Mouse (Mus musculus): Measurements from ENCODE around the gene Tbl1xr1.

Tbl1xr1 gene

GRCm38 (mm10) chr3:22140111-22140658, 63.7 kb downstream of the Tbl1xr1 start:
- in situ Hi-C loops (cut with MboI; ENCODE audit: low sequenced_read_pairs): no loop called here

DNA sequence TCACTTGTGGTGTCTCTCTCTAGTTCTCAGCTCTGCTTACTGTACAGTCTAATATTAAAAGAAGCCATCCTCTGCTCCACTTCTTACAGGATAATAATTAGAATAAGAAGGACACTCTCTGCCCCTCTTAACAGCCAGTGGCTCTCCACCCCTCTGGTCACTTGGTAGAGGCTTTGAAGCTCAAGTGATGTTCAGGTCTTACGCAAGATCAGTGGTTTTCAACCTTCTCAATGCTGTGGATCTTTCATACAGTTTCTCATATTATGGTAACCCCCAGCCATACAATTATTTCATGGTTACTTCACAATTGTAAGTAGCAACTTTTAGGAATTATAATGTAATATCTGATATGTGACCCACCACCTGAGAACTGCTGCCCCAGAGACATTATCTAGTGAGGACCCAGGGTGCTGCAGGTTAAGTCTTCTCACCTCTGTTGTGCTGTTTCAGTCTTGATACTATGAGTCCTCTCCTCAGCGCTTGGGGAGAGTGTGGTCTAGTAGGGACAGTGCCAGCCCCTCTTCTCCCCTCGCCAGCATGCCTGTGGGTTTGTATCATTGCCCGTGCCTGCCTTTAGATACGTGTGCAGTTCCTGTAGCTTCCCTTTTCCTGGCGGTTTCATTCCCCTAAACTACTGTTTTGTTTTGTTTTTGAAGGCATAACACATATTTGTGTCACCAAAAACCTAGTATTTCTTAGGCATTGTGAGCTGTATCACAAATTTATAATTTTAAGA, 65.7 kb downstream of the Tbl1xr1 start:
- in situ Hi-C loops (cut with MboI; ENCODE audit: low sequenced_read_pairs): no loop called here

- in situ Hi-C loops (cut with MboI; ENCODE audit: low sequenced_read_pairs): no loop called here
Measured at GRCm38 (mm10) chr3:22142846-22143641, 66.6 kb downstream of the Tbl1xr1 start.

DNA sequence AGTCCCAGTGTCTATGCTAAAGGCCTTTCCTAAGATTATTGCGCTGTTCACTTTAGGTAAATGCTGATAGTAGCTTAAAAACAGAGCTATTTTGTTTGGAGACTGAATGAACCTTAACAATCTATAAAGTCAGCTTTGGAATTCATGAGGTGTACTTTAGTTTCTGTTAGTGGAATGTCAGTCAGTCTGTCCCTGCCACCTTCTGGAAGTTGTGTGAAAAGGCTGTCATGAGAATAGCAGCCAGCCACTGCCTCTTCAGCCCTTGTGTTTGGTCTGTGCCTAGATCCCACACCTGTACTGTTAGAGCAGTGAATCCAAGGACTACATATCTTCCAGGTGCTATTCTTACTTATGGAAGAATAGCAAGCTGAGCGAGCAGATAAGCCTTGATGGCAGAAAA, 67.8 kb downstream of the Tbl1xr1 start:
- in situ Hi-C loops (cut with MboI; ENCODE audit: low sequenced_read_pairs): no loop called here

GRCm38 (mm10) chr3:22147433-22147927, 71.0 kb downstream of the Tbl1xr1 start:
- in situ Hi-C loops (cut with MboI; ENCODE audit: low sequenced_read_pairs): no loop called here

DNA sequence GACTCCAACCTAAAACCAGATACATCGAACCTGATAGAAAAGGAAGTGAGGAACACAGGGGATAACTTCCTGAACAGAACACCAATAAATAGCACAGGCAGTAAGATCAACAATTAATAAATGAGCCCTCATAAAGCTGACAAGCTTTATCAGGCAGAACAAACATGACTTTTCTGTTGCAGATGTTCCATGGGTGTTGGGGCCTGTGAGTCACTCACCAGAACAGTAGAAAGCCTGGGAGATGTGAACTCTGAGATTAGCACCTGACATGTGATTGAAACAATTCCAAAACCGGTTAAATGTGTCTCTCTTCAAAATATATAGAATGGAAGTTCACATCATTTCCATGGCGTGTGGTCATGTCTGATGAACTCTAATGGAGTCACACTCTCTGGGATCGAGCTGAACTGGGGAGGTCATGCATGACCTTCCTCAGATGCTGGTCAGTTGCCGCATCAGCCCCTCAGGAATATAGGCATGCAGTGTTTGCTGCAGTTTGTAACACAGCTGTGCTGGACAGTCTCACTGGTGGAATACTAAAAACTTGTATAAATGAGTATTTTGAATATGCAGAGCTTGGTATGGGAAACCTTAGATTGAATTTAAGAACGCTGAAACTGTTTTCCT, 72.0 kb downstream of the Tbl1xr1 start:
- in situ Hi-C loops (cut with MboI; ENCODE audit: low sequenced_read_pairs): no loop called here

GRCm38 (mm10) chr3:22150872-22151530, 74.5 kb downstream of the Tbl1xr1 start:
- in situ Hi-C loops (cut with MboI; ENCODE audit: low sequenced_read_pairs): no loop called here

- in situ Hi-C loops (cut with MboI; ENCODE audit: low sequenced_read_pairs): no loop called here
Measured at GRCm38 (mm10) chr3:22152773-22153172, 76.3 kb downstream of the Tbl1xr1 start.

- in situ Hi-C loops (cut with MboI; ENCODE audit: low sequenced_read_pairs): no loop called here
Measured at GRCm38 (mm10) chr3:22154522-22154921, 78.1 kb downstream of the Tbl1xr1 start.

DNA sequence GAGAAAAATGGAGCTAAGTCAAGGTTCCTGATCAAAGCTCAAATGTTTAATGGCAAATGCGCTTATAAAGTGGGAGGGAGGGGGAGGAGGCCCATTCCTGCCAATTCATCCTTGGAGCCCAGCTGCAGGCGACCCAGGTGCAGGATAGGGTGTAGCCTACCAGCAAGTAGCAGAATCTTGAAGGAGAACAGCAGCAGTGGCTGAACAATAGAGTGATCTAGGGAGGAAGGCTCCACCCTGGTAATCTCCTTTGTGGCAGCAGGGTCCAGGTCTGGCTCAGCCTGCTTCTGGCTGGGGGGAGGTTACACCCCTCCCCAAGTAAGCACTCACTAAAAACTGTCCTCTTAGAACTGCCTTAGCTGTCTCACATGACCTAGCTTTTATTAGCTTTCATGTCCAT, 79.9 kb downstream of the Tbl1xr1 start:
- in situ Hi-C loops (cut with MboI; ENCODE audit: low sequenced_read_pairs): no loop called here

DNA sequence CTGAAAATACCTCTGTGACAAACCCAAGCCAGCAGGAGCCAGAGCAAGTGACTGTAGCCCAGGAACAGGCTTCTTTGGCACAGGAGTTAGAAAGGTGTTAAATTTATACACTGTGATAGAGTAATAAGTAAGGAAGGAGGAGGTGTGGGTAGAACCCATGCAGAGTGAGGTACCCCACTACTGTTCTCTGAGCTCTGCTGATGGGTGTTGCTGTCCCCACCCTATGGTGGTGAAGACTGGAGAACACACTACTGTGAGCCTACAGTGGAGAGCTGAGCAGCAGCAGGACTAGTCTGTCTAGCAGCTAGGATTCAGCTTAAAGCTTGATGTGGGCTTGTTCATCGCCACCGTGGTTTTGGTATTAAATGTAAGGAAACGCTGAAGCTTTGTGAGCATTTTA, 86.5 kb downstream of the Tbl1xr1 start:
- in situ Hi-C loops (cut with MboI; ENCODE audit: low sequenced_read_pairs): no loop called here

DNA sequence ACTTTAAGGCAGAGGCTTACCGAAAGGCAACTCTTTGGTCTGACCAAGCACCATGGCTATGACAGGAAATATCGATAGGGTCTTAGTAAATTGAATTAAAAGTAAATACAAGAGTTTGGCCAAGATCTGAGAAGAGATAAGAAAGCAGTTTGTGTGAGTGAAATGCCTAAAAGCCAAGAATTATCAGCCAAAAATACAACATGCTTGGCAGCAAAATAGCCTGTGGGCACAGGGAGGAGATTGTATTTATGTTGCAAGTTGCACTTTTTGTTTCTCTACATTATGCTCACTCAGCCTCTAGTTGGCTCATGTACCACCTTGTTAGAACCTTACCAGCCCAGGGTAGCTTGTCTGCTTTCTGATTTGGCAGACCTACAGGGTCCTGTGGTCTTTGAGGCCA, 91.4 kb downstream of the Tbl1xr1 start:
- in situ Hi-C loops (cut with MboI; ENCODE audit: low sequenced_read_pairs): no loop called here

GRCm38 (mm10) chr3:22168432-22168831, 92.0 kb downstream of the Tbl1xr1 start:
- in situ Hi-C loops (cut with MboI; ENCODE audit: low sequenced_read_pairs): no loop called here

- in situ Hi-C loops (cut with MboI; ENCODE audit: low sequenced_read_pairs): no loop called here
Measured at GRCm38 (mm10) chr3:22171526-22171925, 95.1 kb downstream of the Tbl1xr1 start.

- in situ Hi-C loops (cut with MboI; ENCODE audit: low sequenced_read_pairs): no loop called here
Measured at GRCm38 (mm10) chr3:22172410-22172809, 96.0 kb downstream of the Tbl1xr1 start.

DNA sequence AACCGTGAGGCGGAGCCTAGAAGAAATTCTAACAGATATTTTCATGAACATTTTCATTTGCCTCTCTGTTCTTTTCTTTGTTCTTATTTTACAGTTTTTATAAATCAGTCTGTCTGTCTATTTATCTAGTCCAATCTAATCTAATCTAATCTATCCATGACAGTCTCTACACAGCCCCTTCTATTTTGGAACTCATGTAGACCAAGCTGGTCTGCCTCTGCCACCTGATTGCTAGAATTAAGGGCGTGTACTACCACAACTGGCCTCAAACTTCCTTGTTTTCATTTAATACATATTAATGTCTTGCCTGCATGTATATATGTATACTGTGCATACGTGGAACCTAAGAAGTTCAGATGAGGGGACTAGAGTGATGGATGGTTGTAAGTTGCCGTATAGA, 96.7 kb downstream of the Tbl1xr1 start:
- in situ Hi-C loops (cut with MboI; ENCODE audit: low sequenced_read_pairs): no loop called here

DNA sequence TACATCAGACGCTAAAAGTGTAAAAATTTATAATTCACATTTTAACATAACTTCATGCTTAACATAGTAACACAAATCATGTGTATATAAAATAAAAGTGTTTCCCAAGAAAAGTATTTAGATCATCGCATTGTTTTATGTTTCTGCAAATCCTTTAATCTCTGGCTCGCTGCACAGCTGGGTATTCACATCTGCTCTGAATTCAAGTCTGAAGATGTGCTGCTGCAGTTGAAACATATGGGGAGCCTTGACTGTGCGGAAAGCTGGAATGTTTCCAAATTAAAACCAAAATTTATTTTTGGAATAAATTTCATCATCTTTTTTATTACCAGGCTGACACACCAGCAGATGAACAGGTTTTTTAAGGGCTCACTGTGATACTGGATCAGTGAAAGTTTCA, 97.8 kb downstream of the Tbl1xr1 start:
- in situ Hi-C loops (cut with MboI; ENCODE audit: low sequenced_read_pairs): no loop called here

GRCm38 (mm10) chr3:22180076-22180475, 103.6 kb downstream of the Tbl1xr1 start:
- in situ Hi-C loops (cut with MboI; ENCODE audit: low sequenced_read_pairs): no loop called here

DNA sequence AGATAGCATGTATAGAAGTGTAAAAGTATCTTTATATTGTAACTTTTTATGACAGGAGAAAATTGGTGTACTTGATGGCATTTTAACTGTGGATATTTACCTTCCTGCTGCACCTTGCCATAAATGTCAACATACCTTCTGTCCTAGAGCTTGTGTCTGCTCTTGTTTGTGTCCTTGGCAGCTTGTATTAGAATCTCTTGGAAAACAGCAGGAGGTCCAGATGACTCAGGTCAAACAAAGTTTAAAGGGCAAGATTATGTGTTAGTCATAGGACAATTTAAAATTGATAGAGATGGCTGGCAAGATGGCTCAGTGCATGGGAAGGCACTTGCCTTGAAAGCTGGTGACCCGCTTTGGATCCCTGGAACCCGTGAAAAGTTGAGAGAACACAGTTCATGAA, 104.6 kb downstream of the Tbl1xr1 start:
- in situ Hi-C loops (cut with MboI; ENCODE audit: low sequenced_read_pairs): no loop called here

GRCm38 (mm10) chr3:22185265-22185664, 108.8 kb downstream of the Tbl1xr1 start:
- in situ Hi-C loops (cut with MboI; ENCODE audit: low sequenced_read_pairs): no loop called here

GRCm38 (mm10) chr3:22190498-22190897, 114.0 kb downstream of the Tbl1xr1 start:
- in situ Hi-C loops (cut with MboI; ENCODE audit: low sequenced_read_pairs): no loop called here
